Mouse (Mus musculus): ENCODE measurements around the gene Csf3.

DNA sequence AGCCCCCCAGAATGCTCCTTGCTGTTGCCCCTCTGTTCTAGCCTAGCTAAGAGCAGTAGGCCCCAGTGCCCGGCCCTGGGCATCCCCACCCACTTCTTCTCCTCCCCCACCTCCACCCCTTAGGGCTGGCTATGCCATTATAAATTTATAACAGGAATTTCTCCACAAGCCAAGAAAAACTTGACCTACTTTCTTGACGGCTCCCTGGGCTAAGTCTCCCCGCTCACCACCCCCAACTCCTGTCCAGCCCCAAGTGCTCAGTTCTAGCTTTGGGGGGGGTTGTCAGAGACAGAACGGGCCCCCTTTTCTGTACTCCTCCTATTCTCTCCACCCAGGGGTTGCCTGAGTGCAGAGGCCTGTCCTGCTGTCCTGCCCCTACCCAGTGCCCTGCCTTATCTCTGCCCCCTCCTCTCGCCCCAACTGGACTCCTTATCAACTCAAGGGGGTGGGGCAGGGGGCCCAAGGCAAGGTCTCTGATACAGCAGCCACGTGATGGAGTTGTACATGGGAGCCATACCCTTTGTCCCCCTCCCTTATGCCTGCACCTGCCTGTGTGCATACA lies 50.2 kb downstream of the Csf3 start:
- TF ChIP-seq MYOD1 (IDR thresholded peaks at IDR 0.05; ENCODE audit: control insufficient read depth in 1 of 3, insufficient read length in 2 of 3, low read depth in 2 of 3) (no peak), MAX (IDR thresholded peaks at IDR 0.05; ENCODE audit: low read depth) (no peak), POLR2AphosphoS2 (IDR thresholded peaks at IDR 0.05; ENCODE audit: insufficient read length, low read depth) (no peak), SRF (IDR thresholded peaks at IDR 0.05; ENCODE audit: control insufficient read depth, insufficient read length, low read depth) (no peak), POLR2A (IDR thresholded peaks at IDR 0.05; ENCODE audit: insufficient read length, low read depth) (no peak), TCF3 (IDR thresholded peaks at IDR 0.05; ENCODE audit: insufficient read length, low read depth) (no peak), USF1 (IDR thresholded peaks at IDR 0.05; ENCODE audit: low read depth) (no peak), E2F4 (IDR thresholded peaks at IDR 0.05; ENCODE audit: insufficient read depth) (no peak), MYOG (IDR thresholded peaks at IDR 0.05; ENCODE audit: control insufficient read depth in 1 of 3, insufficient read depth in 1 of 3, insufficient read length in 2 of 3, low read depth in 2 of 3) (no peak)
